Mouse (Mus musculus): ENCODE measurements at regions not wholly inside any gene's neighbourhood (a gene's known extent, or its start where the extent isn't known, plus 50 kb on each side); places are given as distances from the start of the nearest gene placed in this dataset.

DNA sequence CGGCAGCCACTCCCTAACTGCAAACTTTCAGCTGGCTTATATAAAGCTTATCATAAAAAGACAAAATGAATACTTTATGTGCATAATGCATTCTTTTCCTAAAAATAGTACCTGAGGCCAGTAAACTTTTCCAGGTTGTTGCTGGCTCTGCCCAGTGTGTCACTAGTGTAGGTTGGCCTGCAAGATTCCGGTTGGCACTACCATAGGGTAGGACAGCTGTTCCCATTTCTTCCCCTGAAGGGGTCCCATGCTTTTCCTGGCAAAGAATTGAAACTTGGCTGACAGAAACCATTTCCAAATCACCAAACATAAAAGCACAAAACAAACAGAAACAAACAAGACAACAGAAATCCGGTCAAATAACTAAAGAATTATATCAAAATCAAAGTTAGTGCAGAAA lies 789.6 kb upstream of the Adgrl4 start:
- Histone ChIP-seq H3K9ac (ENCODE audit: low read length) (no peak overlapping the region), H3K4me1 (ENCODE audit: control insufficient read depth, insufficient read depth, low read length) (no peaks in the 10 kb centered on the region), H3K36me3 (ENCODE audit: control insufficient read depth, insufficient read depth, low read length) (no peaks in the 10 kb centered on the region), H3K27ac (ENCODE audit: low read depth, low read length) (no peak overlapping the region), H3K4me3 (ENCODE audit: low read depth, low read length) (no peak overlapping the region), H3K9me3 (replicated peaks; ENCODE audit: control insufficient read depth, low read length) (no peaks in the 10 kb centered on the region), H3K27me3 (replicated peaks; ENCODE audit: control insufficient read depth, insufficient read depth, low read length) (no peaks in the 10 kb centered on the region), H3K4me2 (ENCODE audit: low read length) (no peak overlapping the region)
- DNase-seq (ENCODE audit: low spot score): peak; percentile 35
- WGBS: 82% methylated on average over 3 of the region's 3 CpGs
- peak; percentile 50; the same call in 1 of the 2 replicates for ATAC-seq

GRCm38 (mm10) chr3:150649783-150650565 lies 787.7 kb upstream of the Adgrl4 start:
- no peaks in the 10 kb centered on the region for H3K27me3 ChIP-seq (replicated peaks; ENCODE audit: control insufficient read depth, insufficient read depth, low read length)
- H3K4me2 ChIP-seq (ENCODE audit: low read length): no peak overlapping the region
- no peaks in the 10 kb centered on the region for H3K9me3 ChIP-seq (replicated peaks; ENCODE audit: control insufficient read depth, low read length)
- ATAC-seq: peak; percentile 63; the same call in 1 of the 2 replicates
- no peaks in the 10 kb centered on the region for H3K36me3 ChIP-seq (ENCODE audit: control insufficient read depth, insufficient read depth, low read length)
- no peak overlapping the region for H3K27ac ChIP-seq (ENCODE audit: low read depth, low read length)
- 69% methylated on average over 3 of the region's 3 CpGs for WGBS
- no peak overlapping the region for H3K4me3 ChIP-seq (ENCODE audit: low read depth, low read length)
- no peaks in the 10 kb centered on the region for H3K4me1 ChIP-seq (ENCODE audit: control insufficient read depth, insufficient read depth, low read length)
- peak; percentile 67 for DNase-seq (ENCODE audit: low spot score)
- no peak overlapping the region for H3K9ac ChIP-seq (ENCODE audit: low read length)

DNA sequence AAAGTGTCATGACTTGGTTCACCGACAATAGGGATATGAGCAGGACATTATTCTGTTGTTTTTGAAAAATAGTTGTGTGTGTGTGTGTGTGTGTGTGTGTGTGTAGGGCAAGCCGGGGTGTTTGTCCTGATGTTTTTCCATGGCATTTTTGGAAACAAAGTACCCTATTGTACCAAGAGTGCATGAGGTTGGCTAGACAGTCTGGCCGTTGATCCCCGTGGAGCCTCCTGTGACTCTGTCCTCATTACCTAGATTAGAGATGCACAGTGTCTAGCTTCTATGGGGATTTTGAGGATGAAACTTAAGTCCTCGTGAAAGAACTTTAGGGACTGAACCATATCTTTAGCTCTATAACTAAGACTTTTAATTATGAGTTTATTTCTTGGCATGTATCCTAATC lies 741.9 kb upstream of the Adgrl4 start:
- no peak for ATAC-seq
- 83% methylated on average over 5 of the region's 5 CpGs for WGBS
- H3K4me2 ChIP-seq (ENCODE audit: low read length): no peak overlapping the region

DNA sequence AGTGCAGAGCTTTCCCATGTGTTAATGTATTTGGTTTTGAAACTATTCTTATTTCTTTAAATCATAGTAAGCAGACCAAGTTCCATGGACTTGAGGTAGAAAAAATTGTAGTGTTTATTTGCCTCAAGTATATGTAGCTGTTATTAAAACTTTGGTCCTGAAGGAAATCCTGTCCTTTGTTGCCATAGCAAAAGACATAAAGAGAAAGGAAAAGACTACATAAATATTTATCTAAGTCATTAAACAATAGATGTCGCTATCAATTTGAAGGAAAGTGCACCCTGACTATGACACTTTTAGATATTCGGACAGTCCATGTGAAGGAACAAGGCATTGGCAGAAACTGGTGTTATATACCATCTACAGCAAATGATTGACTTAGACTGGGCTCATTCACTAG lies 737.7 kb upstream of the Adgrl4 start:
- no peak overlapping the region for H3K9ac ChIP-seq (ENCODE audit: low read length)
- WGBS: 82% methylated on average over 2 of the region's 2 CpGs
- no peak overlapping the region for H3K4me3 ChIP-seq (ENCODE audit: low read depth, low read length)
- H3K27me3 ChIP-seq (replicated peaks; ENCODE audit: control insufficient read depth, insufficient read depth, low read length): no peaks in the 10 kb centered on the region
- ATAC-seq (no peak), DNase-seq (ENCODE audit: low spot score) (no peak)
- no peak overlapping the region for H3K27ac ChIP-seq (ENCODE audit: low read depth, low read length)
- no peak overlapping the region for H3K4me2 ChIP-seq (ENCODE audit: low read length)
- no peaks in the 10 kb centered on the region for H3K4me1 ChIP-seq (ENCODE audit: control insufficient read depth, insufficient read depth, low read length)
- H3K9me3 ChIP-seq (replicated peaks; ENCODE audit: control insufficient read depth, low read length): no peaks in the 10 kb centered on the region
- no peaks in the 10 kb centered on the region for H3K36me3 ChIP-seq (ENCODE audit: control insufficient read depth, insufficient read depth, low read length)

More for the DNA sequence above, 741.9 kb upstream of the Adgrl4 start:
- no peaks in the 10 kb centered on the region for H3K4me1 ChIP-seq (ENCODE audit: control insufficient read depth, insufficient read depth, low read length)
- no peak overlapping the region for H3K9ac ChIP-seq (ENCODE audit: low read length)
- H3K27me3 ChIP-seq (replicated peaks; ENCODE audit: control insufficient read depth, insufficient read depth, low read length): no peaks in the 10 kb centered on the region
- H3K9me3 ChIP-seq (replicated peaks; ENCODE audit: control insufficient read depth, low read length): no peaks in the 10 kb centered on the region
- no peak for DNase-seq (ENCODE audit: low spot score)
- H3K27ac ChIP-seq (ENCODE audit: low read depth, low read length): no peak overlapping the region
- no peak overlapping the region for H3K4me3 ChIP-seq (ENCODE audit: low read depth, low read length)
- H3K36me3 ChIP-seq (ENCODE audit: control insufficient read depth, insufficient read depth, low read length): no peaks in the 10 kb centered on the region

Measured in forebrain, embryonic 14.5 days (tissue).